Mouse (Mus musculus): ENCODE measurements around the gene Bmp2k. TPM values are rescaled to one million over a fixed set of nuclear protein-coding genes. Genes with fewer than 3 reads are reported as not detected.

The Bmp2k gene
- polyA plus RNA-seq, 1 experiment from 2014 or later = 11.9 TPM

DNA sequence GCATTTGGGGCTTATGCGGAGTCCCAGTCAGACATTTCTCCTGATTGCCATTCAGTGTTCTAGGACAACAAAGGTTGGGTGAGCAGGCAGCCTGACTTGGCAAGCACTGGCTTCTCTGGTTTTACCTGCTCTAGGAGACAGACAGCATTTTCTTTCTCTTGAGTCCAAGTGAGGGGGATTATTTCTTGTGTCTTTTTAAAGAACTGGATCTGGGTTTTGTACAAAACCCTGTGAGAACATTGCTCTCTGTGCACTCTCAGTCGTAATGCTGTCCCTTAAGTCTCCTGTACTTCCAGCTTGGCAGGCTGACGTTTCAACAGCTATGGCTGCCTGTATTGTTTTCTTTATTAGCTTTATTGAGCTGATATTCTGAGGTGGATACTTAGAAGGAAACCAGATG is 58.9 kb downstream of the Bmp2k start:
- Histone ChIP-seq H3K9me3 (replicated peaks; ENCODE audit: low read length) (no peaks in the 10 kb centered on the region), H3K9ac (ENCODE audit: low read depth, low read length) (no peak overlapping the region), H3K27ac (no peak overlapping the region), H3K4me3 (replicated peaks; ENCODE audit: low read depth, low read length) (no peak overlapping the region), H3K36me3 (ENCODE audit: insufficient read depth, low read length) (peaks cover 17% of the 10 kb centered on the region), H3K27me3 (ENCODE audit: insufficient read depth, low read length) (no peaks in the 10 kb centered on the region), H3K4me1 (replicated peaks; ENCODE audit: insufficient read depth, low read length) (no peaks in the 10 kb centered on the region), H3K4me2 (ENCODE audit: low read length) (no peak overlapping the region)
- no peak for TF ChIP-seq CTCF (IDR thresholded peaks at IDR 0.05; ENCODE audit: low read depth)
- no peak for ATAC-seq (replicated peaks; ENCODE audit: low FRiP score, low read depth)
- no peak for DNase-seq (ENCODE audit: low spot score)
- 67% methylated on average over 3 of the region's 3 CpGs for WGBS

DNA sequence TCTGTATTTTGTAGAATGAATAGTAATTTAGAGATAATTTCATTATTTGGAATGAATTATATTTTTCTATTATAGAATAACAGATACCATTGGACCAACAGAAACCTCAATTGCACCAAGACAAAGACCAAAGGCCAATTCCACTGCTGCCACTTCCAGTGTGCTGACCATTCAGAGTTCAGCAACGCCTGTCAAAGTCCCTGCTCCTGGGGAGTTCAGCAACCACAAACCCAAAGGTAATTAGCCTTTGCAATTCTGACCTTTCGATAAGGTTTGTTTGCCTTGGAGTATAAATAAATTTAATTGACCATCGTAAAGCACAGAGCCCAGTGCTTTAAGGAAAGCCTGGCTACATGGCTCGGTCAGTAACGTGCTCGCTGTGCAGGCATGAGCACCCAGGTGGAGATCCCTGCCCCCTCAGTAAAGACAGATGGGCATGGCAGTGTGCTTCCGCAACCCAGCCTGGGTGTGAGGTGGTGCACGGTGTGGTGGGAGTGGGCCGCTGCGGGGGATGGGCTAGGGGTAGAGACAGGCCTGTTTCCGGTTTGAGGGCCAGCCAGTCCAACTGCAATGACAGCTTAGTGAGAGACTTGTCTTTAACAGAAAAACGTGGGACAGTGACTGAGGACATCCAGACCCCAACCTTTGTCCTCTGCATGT is 59.4 kb downstream of the Bmp2k start:
- DNase-seq (ENCODE audit: low spot score) (no peak), ATAC-seq (replicated peaks; ENCODE audit: low FRiP score, low read depth) (peak; percentile 57; the same call in 1 of the 2 replicates)
- H3K9me3 ChIP-seq (replicated peaks; ENCODE audit: low read length) = no peaks in the 10 kb centered on the region
- H3K27ac ChIP-seq = no peak overlapping the region
- H3K9ac ChIP-seq (ENCODE audit: low read depth, low read length) = no peak overlapping the region
- TF ChIP-seq CTCF (IDR thresholded peaks at IDR 0.05; ENCODE audit: low read depth) = no peak
- WGBS = 35% methylated on average over 12 of the region's 12 CpGs
- H3K36me3 ChIP-seq (ENCODE audit: insufficient read depth, low read length) = peaks cover 17% of the 10 kb centered on the region
- H3K4me2 ChIP-seq (ENCODE audit: low read length) = no peak overlapping the region
- no peak overlapping the region for H3K4me3 ChIP-seq (replicated peaks; ENCODE audit: low read depth, low read length)
- H3K27me3 ChIP-seq (ENCODE audit: insufficient read depth, low read length) = no peaks in the 10 kb centered on the region
- H3K4me1 ChIP-seq (replicated peaks; ENCODE audit: insufficient read depth, low read length) = no peaks in the 10 kb centered on the region

DNA sequence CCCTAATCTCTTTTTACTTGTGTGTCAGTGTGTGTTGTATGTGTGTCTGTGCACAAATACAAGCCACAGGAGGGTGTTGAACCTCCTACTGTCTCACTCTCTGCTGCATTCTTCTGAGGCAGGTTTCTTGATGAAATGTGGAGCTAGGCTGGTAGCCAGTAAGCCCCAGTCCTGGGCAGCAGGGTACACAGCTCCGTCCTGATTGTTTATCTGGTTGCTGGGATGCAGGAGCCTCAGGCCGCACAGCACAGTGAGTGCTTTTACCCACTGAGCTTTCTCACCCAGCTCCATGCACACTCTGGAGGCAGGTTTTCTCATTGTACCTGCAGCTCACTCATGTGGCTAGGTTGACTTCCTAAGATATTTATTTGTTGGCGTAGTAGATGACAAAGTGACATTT is 63.4 kb downstream of the Bmp2k start:
- WGBS = 81% methylated on average over 3 of the region's 3 CpGs
- no peaks in the 10 kb centered on the region for H3K9me3 ChIP-seq (replicated peaks; ENCODE audit: low read length)
- H3K36me3 ChIP-seq (ENCODE audit: insufficient read depth, low read length) = peaks cover 29% of the 10 kb centered on the region

DNA sequence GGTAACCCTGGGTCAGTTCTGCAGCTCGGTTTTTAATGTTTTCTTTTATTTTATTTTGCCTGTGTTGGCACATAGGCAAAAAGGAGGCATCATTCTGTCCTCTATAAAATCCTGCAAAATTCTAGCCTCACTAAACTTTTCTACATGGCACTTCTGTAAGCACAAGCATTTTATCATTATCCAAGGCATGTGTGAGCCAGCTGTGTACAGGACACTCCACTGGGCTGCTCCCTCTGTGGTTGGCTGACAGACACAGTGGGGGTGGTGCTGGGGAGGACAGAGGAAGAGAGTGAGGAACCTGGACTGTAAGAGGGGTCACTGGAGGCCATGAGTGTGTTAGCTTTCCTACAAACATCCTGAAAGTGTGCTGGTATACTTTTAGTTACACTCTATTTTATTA is 64.6 kb downstream of the Bmp2k start:
- H3K36me3 ChIP-seq (ENCODE audit: insufficient read depth, low read length) = peaks cover 34% of the 10 kb centered on the region
- H3K27ac ChIP-seq = no peak overlapping the region
- H3K4me1 ChIP-seq (replicated peaks; ENCODE audit: insufficient read depth, low read length) = no peaks in the 10 kb centered on the region
- DNase-seq (ENCODE audit: low spot score) (no peak), ATAC-seq (replicated peaks; ENCODE audit: low FRiP score, low read depth) (no peak)
- no peak overlapping the region for H3K4me2 ChIP-seq (ENCODE audit: low read length)
- H3K9me3 ChIP-seq (replicated peaks; ENCODE audit: low read length) = no peaks in the 10 kb centered on the region
- H3K4me3 ChIP-seq (replicated peaks; ENCODE audit: low read depth, low read length) = no peak overlapping the region
- WGBS = 26% methylated on average over 1 of the region's 1 CpGs
- H3K27me3 ChIP-seq (ENCODE audit: insufficient read depth, low read length) = no peaks in the 10 kb centered on the region
- no peak for TF ChIP-seq CTCF (IDR thresholded peaks at IDR 0.05; ENCODE audit: low read depth)
- H3K9ac ChIP-seq (ENCODE audit: low read depth, low read length) = no peak overlapping the region

More for the DNA sequence above, 63.4 kb downstream of the Bmp2k start:
- DNase-seq (ENCODE audit: low spot score) = no peak
- no peak for ATAC-seq (replicated peaks; ENCODE audit: low FRiP score, low read depth)
- no peaks in the 10 kb centered on the region for H3K27me3 ChIP-seq (ENCODE audit: insufficient read depth, low read length)
- H3K4me3 ChIP-seq (replicated peaks; ENCODE audit: low read depth, low read length) = no peak overlapping the region
- H3K9ac ChIP-seq (ENCODE audit: low read depth, low read length) = no peak overlapping the region
- no peak overlapping the region for H3K27ac ChIP-seq
- no peak overlapping the region for H3K4me2 ChIP-seq (ENCODE audit: low read length)
- no peak for TF ChIP-seq CTCF (IDR thresholded peaks at IDR 0.05; ENCODE audit: low read depth)
- H3K4me1 ChIP-seq (replicated peaks; ENCODE audit: insufficient read depth, low read length) = no peaks in the 10 kb centered on the region

DNA sequence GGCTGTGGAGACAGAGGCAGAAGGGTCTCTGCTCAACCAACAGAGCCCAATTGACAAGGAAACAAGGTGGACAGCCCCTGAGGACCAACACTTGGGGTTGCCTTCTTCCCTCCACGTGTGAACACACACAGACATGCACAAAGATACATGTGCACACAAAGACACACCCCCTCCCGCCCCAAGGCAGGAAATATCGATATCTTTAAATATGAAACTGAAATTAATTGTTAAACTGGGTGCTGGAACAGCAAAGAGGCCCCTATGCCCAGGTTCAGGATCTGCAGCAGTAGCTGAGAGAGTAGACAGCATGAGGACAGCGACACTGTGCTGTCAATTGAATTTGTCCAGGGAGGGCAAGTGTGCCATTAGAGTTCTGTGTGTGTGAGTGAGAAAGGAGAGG is 68.3 kb downstream of the Bmp2k start:
- peaks cover 36% of the 10 kb centered on the region; the same call in 1 of the 2 replicates for H3K36me3 ChIP-seq (ENCODE audit: insufficient read depth, low read length)

DNA sequence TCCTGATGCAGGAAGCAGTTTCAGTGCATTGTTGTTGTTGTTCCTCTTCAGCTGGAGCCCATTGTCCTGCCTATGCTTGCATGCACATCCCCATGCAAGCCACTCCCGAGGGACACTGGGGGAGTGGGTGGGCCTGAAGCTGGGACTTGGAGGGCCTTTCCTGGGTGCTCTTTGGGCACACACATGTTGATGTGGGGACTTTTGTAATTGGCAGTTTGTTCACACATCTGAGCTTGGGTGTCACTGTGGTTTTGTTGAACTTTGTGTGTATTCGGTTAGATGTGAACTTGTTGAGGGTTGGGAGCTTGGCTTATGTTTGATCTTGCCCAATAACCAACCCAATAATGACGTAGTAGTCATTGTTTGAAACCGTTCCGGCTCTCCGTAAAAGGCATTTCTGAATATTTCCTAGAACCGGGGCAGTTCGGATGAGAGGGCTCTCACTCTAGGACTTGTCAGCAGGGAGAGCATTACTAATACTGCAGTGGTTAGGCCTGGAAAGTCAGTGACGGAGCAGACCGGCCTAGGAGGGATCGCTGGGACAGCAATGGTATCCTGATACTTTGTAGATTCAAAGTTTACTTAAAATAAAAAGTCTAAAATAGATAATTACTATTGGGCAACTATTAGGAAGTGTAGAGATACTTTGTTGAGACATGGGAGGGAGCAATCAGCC is 78.1 kb downstream of the Bmp2k start:
- no peak overlapping the region for H3K27ac ChIP-seq
- H3K9me3 ChIP-seq (replicated peaks; ENCODE audit: low read length) = no peaks in the 10 kb centered on the region
- WGBS = 80% methylated on average over 11 of the region's 11 CpGs
- H3K27me3 ChIP-seq (ENCODE audit: insufficient read depth, low read length) = no peaks in the 10 kb centered on the region
- H3K9ac ChIP-seq (ENCODE audit: low read depth, low read length) = no peak overlapping the region
- DNase-seq (ENCODE audit: low spot score) (no peak), ATAC-seq (replicated peaks; ENCODE audit: low FRiP score, low read depth) (no peak)
- H3K4me2 ChIP-seq (ENCODE audit: low read length) = no peak overlapping the region
- H3K4me1 ChIP-seq (replicated peaks; ENCODE audit: insufficient read depth, low read length) = 0 out of 2 replicates have a peak, but pooled peaks cover 4% of the 10 kb centered on the region
- no peak for TF ChIP-seq CTCF (IDR thresholded peaks at IDR 0.05; ENCODE audit: low read depth)
- H3K4me3 ChIP-seq (replicated peaks; ENCODE audit: low read depth, low read length) = no peak overlapping the region
- peaks cover 3% of the 10 kb centered on the region; the same call in 1 of the 2 replicates for H3K36me3 ChIP-seq (ENCODE audit: insufficient read depth, low read length)

More for the DNA sequence above, 68.3 kb downstream of the Bmp2k start:
- Histone ChIP-seq H3K4me3 (replicated peaks; ENCODE audit: low read depth, low read length) (no peak overlapping the region), H3K9me3 (replicated peaks; ENCODE audit: low read length) (no peaks in the 10 kb centered on the region), H3K27me3 (ENCODE audit: insufficient read depth, low read length) (no peaks in the 10 kb centered on the region), H3K4me1 (replicated peaks; ENCODE audit: insufficient read depth, low read length) (no peaks in the 10 kb centered on the region), H3K27ac (no peak overlapping the region), H3K4me2 (ENCODE audit: low read length) (no peak overlapping the region), H3K9ac (ENCODE audit: low read depth, low read length) (no peak overlapping the region)
- ATAC-seq (replicated peaks; ENCODE audit: low FRiP score, low read depth) (no peak), DNase-seq (ENCODE audit: low spot score) (no peak)
- TF ChIP-seq CTCF (IDR thresholded peaks at IDR 0.05; ENCODE audit: low read depth) = no peak
- WGBS = 86% methylated on average over 4 of the region's 4 CpGs
